Mouse (Mus musculus) heart, embryonic 11.5 days (tissue): ENCODE measurements around the gene Gm21293. TPM values are rescaled to one million over a fixed set of nuclear protein-coding genes. Genes with fewer than 3 reads are reported as not detected.
"Not testable (repeated sequence)": the region's sequence is repeated elsewhere in the genome, so short reads cannot be mapped to it uniquely, and the experiment has no call there.

Experiments used
- ATAC-seq: fragments of 200-750 bp; cut with Nextera tagmentation; replicated peaks from 2 replicates; pipeline ENCODE4 v1.8.0; 2017; ENCODE audit warnings: moderate library complexity; ENCODE audit not compliant: insufficient number of reproducible peaks, low FRiP score, low TSS enrichment
- H3K27ac ChIP-seq: fragments of 300-500 bp; sonication (generic); 2 replicates; pipeline ENCODE4 v1.5.1; 2014; ENCODE audit warnings: mild to moderate bottlenecking, low read depth, low read length
- H3K27me3 ChIP-seq: fragments of 300-500 bp; sonication (generic); 2 replicates; pipeline ENCODE4 v1.6.1; 2014; ENCODE audit warnings: mild to moderate bottlenecking, low read length, mixed read lengths; ENCODE audit not compliant: control insufficient read depth, insufficient read depth
- H3K36me3 ChIP-seq: fragments of 300-500 bp; sonication (generic); 2 replicates; pipeline ENCODE4 v1.6.1; 2014; ENCODE audit warnings: mild to moderate bottlenecking, low read length, moderate library complexity, mixed read lengths; ENCODE audit not compliant: control insufficient read depth, insufficient read depth
- H3K4me1 ChIP-seq: fragments of 300-500 bp; sonication (generic); 2 replicates; pipeline ENCODE4 v1.6.1; 2014; ENCODE audit warnings: low read length; ENCODE audit not compliant: control insufficient read depth, insufficient read depth
- H3K4me2 ChIP-seq: fragments of 300-500 bp; sonication (generic); 2 replicates; pipeline ENCODE4 v1.6.1; 2014; ENCODE audit warnings: mild to moderate bottlenecking, moderate library complexity
- H3K4me3 ChIP-seq: fragments of 300-500 bp; sonication (generic); 2 replicates; pipeline ENCODE4 v1.5.1; 2014; ENCODE audit warnings: low read depth, low read length
- H3K9ac ChIP-seq: fragments of 300-500 bp; sonication (generic); 2 replicates; pipeline ENCODE4 v1.6.1; 2014; ENCODE audit warnings: mild to moderate bottlenecking, low read depth, low read length, moderate library complexity
- H3K9me3 ChIP-seq: fragments of 300-500 bp; sonication (generic); replicated peaks from 2 replicates; pipeline ENCODE4 v1.6.1; 2016; ENCODE audit warnings: low read length; ENCODE audit not compliant: control insufficient read depth
- WGBS: fragments of 180-500 bp; shearing (Covaris S2); extraction: QIAGEN DNeasy Blood & Tissue Kit; methylation state at CpG from one replicate; pipeline ENCODE4 v1.1.7; 2014; ENCODE audit not compliant: insufficient replicate concordance; 5-methylcytosine and 5-hydroxymethylcytosine counted together
- polyA plus RNA-seq: library from polyadenylated mRNA; unstranded; fragments of >200 nt; fragmentation: Nextera tagmentation; extraction: Ambion mirVana; gene quantifications from 2 replicates; pipeline ENCODE4 v1.2.1, GENCODE M21; 2014

Gm21293 gene
- polyA plus RNA-seq: not detected in 2 replicates

GRCm38 (mm10) chr10:104142687-104143086 lies at the start of gene Gm21293:
Gene Gm21293, plus strand, starts transcription at chr10:104142987.
- H3K27me3 ChIP-seq, H3K4me1 ChIP-seq, H3K27ac ChIP-seq, H3K9ac ChIP-seq, H3K4me3 ChIP-seq, H3K4me2 ChIP-seq, H3K9me3 ChIP-seq, H3K36me3 ChIP-seq, ATAC-seq: not testable (repeated sequence)
- WGBS: no CpG with 5 or more reads among the region's 3 CpGs

GRCm38 (mm10) chr10:104110044-104110443 lies 32.7 kb upstream of the Gm21293 start:
- Histone ChIP-seq H3K4me2 (no peak overlapping the region), H3K9ac (no peak overlapping the region), H3K27ac (no peak overlapping the region), H3K4me1 (no peaks in the 10 kb centered on the region), H3K27me3 (no peaks in the 10 kb centered on the region), H3K4me3 (no peak overlapping the region), H3K36me3 (no peaks in the 10 kb centered on the region), H3K9me3 (no peaks in the 10 kb centered on the region)
- no peak for ATAC-seq
- WGBS: 66% methylated on average over 3 of the region's 3 CpGs

- 39% methylated on average over 2 of the region's 2 CpGs for WGBS
- Histone ChIP-seq H3K4me1 (no peaks in the 10 kb centered on the region), H3K36me3 (no peaks in the 10 kb centered on the region), H3K4me2 (no peak overlapping the region), H3K9me3 (no peaks in the 10 kb centered on the region), H3K4me3 (no peak overlapping the region), H3K27ac (no peak overlapping the region), H3K9ac (no peak overlapping the region), H3K27me3 (no peaks in the 10 kb centered on the region)
- no peak for ATAC-seq
Measured at GRCm38 (mm10) chr10:104118312-104118711, 24.5 kb upstream of the Gm21293 start.

GRCm38 (mm10) chr10:104151197-104151596 lies 8.4 kb downstream of the Gm21293 start, which contains the start of gene Gm6763:
Gene Gm6763, plus strand, starts transcription at chr10:104151497.
- not testable (repeated sequence) for H3K36me3 ChIP-seq, H3K4me1 ChIP-seq, H3K9me3 ChIP-seq, H3K4me2 ChIP-seq, H3K27ac ChIP-seq, ATAC-seq, H3K9ac ChIP-seq, H3K4me3 ChIP-seq, H3K27me3 ChIP-seq
- WGBS: no CpG with 5 or more reads among the region's 3 CpGs

- H3K4me1 ChIP-seq, H3K4me2 ChIP-seq: not testable (repeated sequence)
- WGBS: no CpG with 5 or more reads among the region's 3 CpGs
Measured at GRCm38 (mm10) chr10:104159706-104160105, 16.9 kb downstream of the Gm21293 start, which contains the start of gene Gm8764. Gene Gm8764, plus strand, starts transcription at chr10:104160006.

GRCm38 (mm10) chr10:104168215-104168614 lies 25.4 kb downstream of the Gm21293 start, which contains the start of gene Gm21304:
Gene Gm21304, plus strand, starts transcription at chr10:104168515.
- not testable (repeated sequence) for H3K9ac ChIP-seq, H3K4me3 ChIP-seq, ATAC-seq

More at GRCm38 (mm10) chr10:104159706-104160105, 16.9 kb downstream of the Gm21293 start, which contains the start of gene Gm8764:
- H3K4me3 ChIP-seq, ATAC-seq, H3K9ac ChIP-seq, H3K9me3 ChIP-seq, H3K27ac ChIP-seq, H3K27me3 ChIP-seq, H3K36me3 ChIP-seq: not testable (repeated sequence)

GRCm38 (mm10) chr10:104176724-104177123 lies 33.9 kb downstream of the Gm21293 start, which contains the start of gene Gm21312:
Gene Gm21312, plus strand, starts transcription at chr10:104177024.
- H3K36me3 ChIP-seq, ATAC-seq, H3K4me1 ChIP-seq, H3K9me3 ChIP-seq, H3K9ac ChIP-seq, H3K27me3 ChIP-seq, H3K4me3 ChIP-seq, H3K4me2 ChIP-seq, H3K27ac ChIP-seq: not testable (repeated sequence)
- WGBS: no CpG with 5 or more reads among the region's 3 CpGs

More at GRCm38 (mm10) chr10:104168215-104168614, 25.4 kb downstream of the Gm21293 start, which contains the start of gene Gm21304:
- H3K4me2 ChIP-seq, H3K4me1 ChIP-seq, H3K9me3 ChIP-seq, H3K27me3 ChIP-seq, H3K27ac ChIP-seq, H3K36me3 ChIP-seq: not testable (repeated sequence)
- WGBS: no CpG with 5 or more reads among the region's 3 CpGs

- ATAC-seq, H3K4me3 ChIP-seq, H3K27me3 ChIP-seq, H3K4me2 ChIP-seq, H3K9ac ChIP-seq, H3K27ac ChIP-seq, H3K9me3 ChIP-seq, H3K36me3 ChIP-seq, H3K4me1 ChIP-seq: not testable (repeated sequence)
- WGBS: no CpG with 5 or more reads among the region's 3 CpGs
Measured at GRCm38 (mm10) chr10:104185233-104185632, 42.4 kb downstream of the Gm21293 start, which contains the start of gene Gm20765. Gene Gm20765, plus strand, starts transcription at chr10:104185533.

GRCm38 (mm10) chr10:104193742-104194141 lies 51.0 kb downstream of the Gm21293 start, which contains the start of gene Gm4340:
Gene Gm4340, plus strand, starts transcription at chr10:104194042.
- not testable (repeated sequence) for H3K4me3 ChIP-seq, H3K4me1 ChIP-seq, H3K36me3 ChIP-seq, H3K4me2 ChIP-seq, H3K27me3 ChIP-seq, H3K27ac ChIP-seq, ATAC-seq, H3K9ac ChIP-seq, H3K9me3 ChIP-seq
- WGBS: no CpG with 5 or more reads among the region's 3 CpGs
